Mouse (Mus musculus) myocyte (in vitro differentiated cells): ENCODE measurements around the gene Olfr513. TPM values are rescaled to one million over a fixed set of nuclear protein-coding genes. Genes with fewer than 3 reads are reported as not detected.

Source experiments
- H3K27me3 ChIP-seq: one replicate; pipeline ENCODE4 v1.6.1; 2011; ENCODE audit not compliant: control insufficient read depth, insufficient read depth, insufficient read length
- H3K36me3 ChIP-seq: one replicate; pipeline ENCODE4 v1.6.1; 2011; ENCODE audit not compliant: control insufficient read depth, insufficient read depth
- H3K4me2 ChIP-seq: one replicate; pipeline ENCODE4 v1.6.1; 2011; ENCODE audit warnings: low read depth, control low read depth
- H3K4me3 ChIP-seq: one replicate; pipeline ENCODE4 v1.5.1; 2011; ENCODE audit warnings: mild to moderate bottlenecking, control low read depth, moderate library complexity
- H3K79me2 ChIP-seq: one replicate; pipeline ENCODE4 v1.6.1; 2011; ENCODE audit not compliant: control insufficient read depth, insufficient read depth
- H3ac ChIP-seq: one replicate; pipeline ENCODE4 v1.6.1; 2011; ENCODE audit not compliant: control insufficient read depth, insufficient read length
- CEBPB ChIP-seq: IDR thresholded peaks from 2 replicates; pipeline ENCODE4 v1.6.1; 2011; ENCODE audit warnings: mild to moderate bottlenecking, moderate library complexity; ENCODE audit not compliant: poor library complexity, insufficient read depth, severe bottlenecking
- E2F4 ChIP-seq: IDR thresholded peaks from one replicate; pipeline ENCODE4 v1.6.1; 2011; ENCODE audit warnings: mild to moderate bottlenecking, control low read depth, moderate library complexity; ENCODE audit not compliant: insufficient read depth
- MAX ChIP-seq: IDR thresholded peaks from one replicate; pipeline ENCODE4 v1.6.1; 2011; ENCODE audit warnings: low read depth, mild to moderate bottlenecking, control low read depth
- MYOD1 ChIP-seq, 3 experiments: IDR thresholded peaks; one replicate each; pipeline ENCODE4 v1.6.1; 2011; ENCODE audit warnings: control low read depth in 2 of 3, low read depth in 2 of 3, mild to moderate bottlenecking in 2 of 3, moderate library complexity in 1 of 3; ENCODE audit not compliant: insufficient read length in 2 of 3, control insufficient read depth in 1 of 3
- MYOG ChIP-seq, 3 experiments: IDR thresholded peaks; one replicate each; pipeline ENCODE4 v1.6.1; 2011; ENCODE audit warnings: control low read depth in 2 of 3, low read depth in 2 of 3, mild to moderate bottlenecking in 2 of 3; ENCODE audit not compliant: insufficient read length in 2 of 3, control insufficient read depth in 1 of 3, insufficient read depth in 1 of 3
- POLR2A ChIP-seq: IDR thresholded peaks from one replicate; pipeline ENCODE4 v1.6.1; 2011; ENCODE audit warnings: low read depth, mild to moderate bottlenecking, control low read depth, moderate library complexity; ENCODE audit not compliant: insufficient read length
- POLR2AphosphoS2 ChIP-seq: IDR thresholded peaks from one replicate; pipeline ENCODE4 v1.6.1; 2011; ENCODE audit warnings: low read depth, control low read depth; ENCODE audit not compliant: insufficient read length
- REST ChIP-seq: IDR thresholded peaks from one replicate; pipeline ENCODE4 v1.6.1; 2011; ENCODE audit warnings: mild to moderate bottlenecking, control low read depth, moderate library complexity; ENCODE audit not compliant: insufficient read depth, insufficient read length
- SRF ChIP-seq: IDR thresholded peaks from one replicate; pipeline ENCODE4 v1.6.1; 2011; ENCODE audit warnings: low read depth; ENCODE audit not compliant: control insufficient read depth, insufficient read length
- TCF12 ChIP-seq: IDR thresholded peaks from one replicate; pipeline ENCODE4 v1.6.1; 2011; ENCODE audit warnings: mild to moderate bottlenecking, control low read depth; ENCODE audit not compliant: poor library complexity, insufficient read depth, severe bottlenecking
- TCF3 ChIP-seq: IDR thresholded peaks from one replicate; pipeline ENCODE4 v1.6.1; 2011; ENCODE audit warnings: low read depth, control low read depth; ENCODE audit not compliant: insufficient read length
- USF1 ChIP-seq: IDR thresholded peaks from one replicate; pipeline ENCODE4 v1.6.1; 2011; ENCODE audit warnings: low read depth, mild to moderate bottlenecking, control low read depth, moderate library complexity
- polyA plus RNA-seq: library from polyadenylated mRNA; unstranded; fragments of >200 nt; fragmentation: generic; extraction: Trizol; gene quantifications from one replicate; pipeline ENCODE4 v1.2.1, GENCODE M21; 2012; ENCODE audit warnings: missing spikeins

Olfr513 gene
- polyA plus RNA-seq = not detected

GRCm38 (mm10) chr7:108750673-108751072 is at the start of gene Olfr513:
Gene Olfr513 (plus strand): TSS chr7:108750973.
- no peak within 1 kb of the TSS for H3ac ChIP-seq
- no peak within 1 kb of the TSS for H3K4me2 ChIP-seq
- H3K4me3 ChIP-seq = no peak within 1 kb of the TSS
- no peaks in the 10 kb centered on the region for H3K27me3 ChIP-seq
- no peaks in the 10 kb centered on the region for H3K36me3 ChIP-seq
- H3K79me2 ChIP-seq = no peaks in the 10 kb centered on the region
- no peak for TF ChIP-seq USF1
- TF ChIP-seq MYOG (IDR thresholded peaks at IDR 0.05; ENCODE audit: control insufficient read depth in 1 of 3, insufficient read depth in 1 of 3, insufficient read length in 2 of 3, low read depth in 2 of 3) = no peak
- no peak for TF ChIP-seq MYOD1 (IDR thresholded peaks at IDR 0.05; ENCODE audit: control insufficient read depth in 1 of 3, insufficient read length in 2 of 3, low read depth in 2 of 3)
- TF ChIP-seq REST = no peak
- no peak for TF ChIP-seq E2F4
- TF ChIP-seq CEBPB = no peak
- TF ChIP-seq POLR2AphosphoS2 = no peak
- no peak for TF ChIP-seq MAX
- no peak for TF ChIP-seq POLR2A
- TF ChIP-seq TCF3 = no peak
- no peak for TF ChIP-seq TCF12
- TF ChIP-seq SRF = no peak

- Histone ChIP-seq H3K4me2 (no peak within 1 kb of the TSS), H3K79me2 (no peaks in the 10 kb centered on the region), H3K4me3 (no peak within 1 kb of the TSS), H3ac (no peak within 1 kb of the TSS), H3K36me3 (no peaks in the 10 kb centered on the region), H3K27me3 (no peaks in the 10 kb centered on the region)
- no peak for TF ChIP-seq MAX
- no peak for TF ChIP-seq TCF3
- no peak for TF ChIP-seq MYOG (IDR thresholded peaks at IDR 0.05; ENCODE audit: control insufficient read depth in 1 of 3, insufficient read depth in 1 of 3, insufficient read length in 2 of 3, low read depth in 2 of 3)
- TF ChIP-seq MYOD1 (IDR thresholded peaks at IDR 0.05; ENCODE audit: control insufficient read depth in 1 of 3, insufficient read length in 2 of 3, low read depth in 2 of 3) = no peak
- TF ChIP-seq CEBPB = no peak
- no peak for TF ChIP-seq USF1
- TF ChIP-seq POLR2AphosphoS2 = no peak
- TF ChIP-seq POLR2A = no peak
- TF ChIP-seq REST = no peak
- no peak for TF ChIP-seq SRF
- TF ChIP-seq E2F4 = no peak
These were observed 37.8 kb upstream of the Olfr513 start, which contains the start of gene Olfr512 for GRCm38 (mm10) chr7:108713020-108713419. Gene Olfr512 (plus strand): TSS chr7:108713320.

- H3K79me2 ChIP-seq = no peaks in the 10 kb centered on the region
- no peak overlapping the region for H3K4me3 ChIP-seq
- TF ChIP-seq POLR2A (no peak), E2F4 (no peak), TCF3 (no peak), REST (no peak), TCF12 (no peak), MYOD1 (IDR thresholded peaks at IDR 0.05; ENCODE audit: control insufficient read depth in 1 of 3, insufficient read length in 2 of 3, low read depth in 2 of 3) (no peak), MYOG (IDR thresholded peaks at IDR 0.05; ENCODE audit: control insufficient read depth in 1 of 3, insufficient read depth in 1 of 3, insufficient read length in 2 of 3, low read depth in 2 of 3) (no peak), SRF (no peak), USF1 (no peak), MAX (no peak), POLR2AphosphoS2 (no peak), CEBPB (no peak)
- no peaks in the 10 kb centered on the region for H3K27me3 ChIP-seq
- H3K36me3 ChIP-seq = no peaks in the 10 kb centered on the region
- no peak overlapping the region for H3ac ChIP-seq
- H3K4me2 ChIP-seq = no peak overlapping the region
These were observed 9.6 kb downstream of the Olfr513 start for GRCm38 (mm10) chr7:108760411-108760810.

- no peak overlapping the region for H3ac ChIP-seq
- H3K36me3 ChIP-seq = no peaks in the 10 kb centered on the region
- no peak overlapping the region for H3K4me3 ChIP-seq
- no peak overlapping the region for H3K4me2 ChIP-seq
- no peaks in the 10 kb centered on the region for H3K79me2 ChIP-seq
- TF ChIP-seq REST (no peak), MYOG (IDR thresholded peaks at IDR 0.05; ENCODE audit: control insufficient read depth in 1 of 3, insufficient read depth in 1 of 3, insufficient read length in 2 of 3, low read depth in 2 of 3) (no peak)
- H3K27me3 ChIP-seq = no peaks in the 10 kb centered on the region
These were observed 46.6 kb downstream of the Olfr513 start for GRCm38 (mm10) chr7:108797205-108797933.

Other genes with a start within 250 kb of the Olfr513 start
- gene Olfr502, start 225.9 kb upstream of the Olfr513 start, polyA plus RNA-seq = not detected
- not detected for gene Olfr503, start 206.4 kb upstream of the Olfr513 start, polyA plus RNA-seq
- gene Olfr504, start 185.2 kb upstream of the Olfr513 start, polyA plus RNA-seq = not detected
- gene Olfr506, start 140.2 kb upstream of the Olfr513 start, polyA plus RNA-seq = not detected
- gene Olfr507, start 129.2 kb upstream of the Olfr513 start, polyA plus RNA-seq = not detected
- gene Olfr508, start 121.0 kb upstream of the Olfr513 start, polyA plus RNA-seq = not detected
- not detected for gene Olfr509, start 99.1 kb upstream of the Olfr513 start, polyA plus RNA-seq
- not detected for gene Olfr510, start 84.6 kb upstream of the Olfr513 start, polyA plus RNA-seq
- gene Olfr512, start 37.7 kb upstream of the Olfr513 start, polyA plus RNA-seq = not detected
- not detected for gene Olfr514, start 75.0 kb downstream of the Olfr513 start, polyA plus RNA-seq
- gene Olfr516, start 99.6 kb downstream of the Olfr513 start, polyA plus RNA-seq = not detected
- gene Olfr517, start 121.4 kb downstream of the Olfr513 start, polyA plus RNA-seq = not detected
- gene Olfr518, start 134.0 kb downstream of the Olfr513 start, polyA plus RNA-seq = not detected
- gene Olfr519, start 143.4 kb downstream of the Olfr513 start, polyA plus RNA-seq = not detected
- 0.06 TPM for gene Nlrp10, start 179.2 kb downstream of the Olfr513 start, polyA plus RNA-seq
- 268 TPM for gene Eif3f, start 183.4 kb downstream of the Olfr513 start, polyA plus RNA-seq
- gene Tub, start 199.4 kb downstream of the Olfr513 start, polyA plus RNA-seq = not detected